Mouse (Mus musculus): ENCODE data around the gene Ctxn1. TPM values are rescaled to one million over a fixed set of nuclear protein-coding genes. Genes with fewer than 3 reads are reported as not detected.
"Not testable (repeated sequence)": the region's sequence is repeated elsewhere in the genome, so short reads cannot be mapped to it uniquely, and the experiment has no call there.

Ctxn1 gene
- polyA plus RNA-seq, 1 experiment from 2014 or later, result 49.3 TPM

DNA sequence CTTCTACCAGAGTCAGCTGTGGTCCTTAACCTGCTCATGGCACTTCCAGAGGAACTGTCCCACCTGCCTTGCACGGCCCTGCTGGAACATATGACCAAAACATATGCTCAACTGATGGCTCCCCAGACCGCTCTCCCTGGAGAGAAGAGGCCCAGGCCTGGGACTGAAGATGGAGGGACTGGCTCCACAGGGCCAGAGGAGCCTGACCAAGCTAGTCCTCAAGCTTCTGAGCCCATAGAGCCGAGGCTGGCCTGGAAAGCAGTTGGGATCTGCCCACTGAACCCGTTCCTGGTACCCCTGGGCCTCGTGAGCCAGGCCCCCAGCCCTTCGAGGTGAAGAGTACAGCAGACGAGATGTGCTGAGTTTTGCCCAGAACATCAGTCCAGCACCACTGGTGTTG is 3.6 kb downstream of the Ctxn1 start:
- not testable (repeated sequence) for H3K4me2 ChIP-seq (ENCODE audit: low read depth, low read length); H3K4me3 ChIP-seq (ENCODE audit: low read depth, low read length); H3K27me3 ChIP-seq (replicated peaks; ENCODE audit: control insufficient read depth, insufficient read depth, low read length); ATAC-seq (ENCODE audit: low read depth); H3K9ac ChIP-seq (ENCODE audit: low read depth, low read length); DNase-seq (ENCODE audit: low spot score); H3K27ac ChIP-seq (replicated peaks; ENCODE audit: low read depth, low read length); H3K9me3 ChIP-seq (ENCODE audit: control insufficient read depth, low read length)
- Histone ChIP-seq H3K4me1 (ENCODE audit: control insufficient read depth, insufficient read depth, low read length) (peaks cover 18% of the 10 kb centered on the region), H3K36me3 (ENCODE audit: control insufficient read depth, insufficient read depth, low read length) (peaks cover 42% of the 10 kb centered on the region)
- 90% methylated on average over 7 of the region's 7 CpGs for WGBS

GRCm38 (mm10) chr8:4254001-4254400 is 5.1 kb downstream of the Ctxn1 start:
- H3K27ac ChIP-seq (replicated peaks; ENCODE audit: low read depth, low read length), result peak overlapping the region; percentile 90
- peak overlapping the region; percentile 77 for H3K4me3 ChIP-seq (ENCODE audit: low read depth, low read length)
- peaks cover 15% of the 10 kb centered on the region for H3K4me1 ChIP-seq (ENCODE audit: control insufficient read depth, insufficient read depth, low read length)
- DNase-seq (ENCODE audit: low spot score) (peak; percentile 80), ATAC-seq (ENCODE audit: low read depth) (no peak)
- 57% methylated on average over 6 of the region's 6 CpGs for whole genome bisulfite sequencing
- H3K4me2 ChIP-seq (ENCODE audit: low read depth, low read length), result peak overlapping the region; percentile 80
- H3K9me3 ChIP-seq (ENCODE audit: control insufficient read depth, low read length), result no peaks in the 10 kb centered on the region
- H3K9ac ChIP-seq (ENCODE audit: low read depth, low read length), result peak overlapping the region; percentile 86
- H3K36me3 ChIP-seq (ENCODE audit: control insufficient read depth, insufficient read depth, low read length), result peaks cover 38% of the 10 kb centered on the region
- H3K27me3 ChIP-seq (replicated peaks; ENCODE audit: control insufficient read depth, insufficient read depth, low read length), result no peaks in the 10 kb centered on the region

DNA sequence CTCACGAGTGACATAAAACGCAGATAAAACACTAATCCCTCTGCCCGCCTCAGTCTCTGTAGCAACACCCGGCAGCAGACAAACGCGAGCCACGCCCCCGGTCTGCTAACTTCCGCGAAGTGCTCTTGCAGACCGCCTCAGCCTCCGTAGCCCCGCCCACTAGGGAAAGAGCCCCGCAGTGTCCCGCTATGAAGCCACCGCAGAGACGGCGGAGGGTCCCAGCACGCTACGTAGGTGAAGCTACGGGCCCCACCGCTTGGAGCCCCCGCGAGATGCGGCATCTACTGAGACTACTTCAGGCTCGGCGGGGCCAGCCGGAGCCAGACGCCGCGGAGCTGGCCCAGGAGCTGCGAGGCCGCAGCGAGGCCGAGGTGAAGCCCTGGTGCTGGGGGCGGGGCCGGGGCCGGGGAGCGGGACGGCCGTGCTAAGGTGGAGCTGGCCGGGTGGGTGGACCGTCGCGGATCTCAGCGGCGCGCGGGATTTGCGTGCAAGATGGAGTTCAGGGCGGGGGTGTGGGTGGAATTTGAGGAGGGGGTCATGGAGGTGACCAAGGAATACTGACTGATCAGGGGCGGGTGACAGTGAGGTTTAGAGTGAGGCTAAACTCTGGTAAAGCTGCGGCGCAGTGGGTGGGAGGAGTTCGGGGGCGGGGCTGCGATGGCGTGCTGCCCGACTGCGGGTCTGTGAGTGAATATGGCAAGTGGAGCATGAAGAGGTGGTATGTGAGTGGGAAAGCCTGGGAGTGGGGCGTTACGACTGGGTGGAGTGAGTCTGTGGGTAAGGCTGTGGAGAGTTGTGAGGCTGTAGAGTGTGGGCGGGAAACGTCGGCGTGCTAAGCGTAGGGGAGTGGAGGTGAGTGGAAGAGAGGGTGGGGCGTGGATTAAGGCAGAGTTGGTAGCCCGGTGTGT is 5.9 kb downstream of the Ctxn1 start, which contains the start of gene Snapc2:
TSS of gene Snapc2 (plus strand) at position 147 of the 908 bp plus-strand sequence.
- Histone ChIP-seq H3K4me1 (ENCODE audit: control insufficient read depth, insufficient read depth, low read length) (peaks cover 18% of the 10 kb centered on the region), H3K4me2 (ENCODE audit: low read depth, low read length) (peak within 1 kb of the TSS; percentile 80), H3K9me3 (ENCODE audit: control insufficient read depth, low read length) (no peaks in the 10 kb centered on the region), H3K27me3 (replicated peaks; ENCODE audit: control insufficient read depth, insufficient read depth, low read length) (no peaks in the 10 kb centered on the region), H3K36me3 (ENCODE audit: control insufficient read depth, insufficient read depth, low read length) (peaks cover 46% of the 10 kb centered on the region), H3K27ac (replicated peaks; ENCODE audit: low read depth, low read length) (peak within 1 kb of the TSS; percentile 90), H3K4me3 (ENCODE audit: low read depth, low read length) (peak within 1 kb of the TSS; percentile 77), H3K9ac (ENCODE audit: low read depth, low read length) (peak within 1 kb of the TSS; percentile 86)
- WGBS, result under 1% methylated on average over 42 of the region's 69 CpGs
- DNase-seq (ENCODE audit: low spot score) (peak; percentile 98), ATAC-seq (ENCODE audit: low read depth) (peak; percentile 91)

DNA sequence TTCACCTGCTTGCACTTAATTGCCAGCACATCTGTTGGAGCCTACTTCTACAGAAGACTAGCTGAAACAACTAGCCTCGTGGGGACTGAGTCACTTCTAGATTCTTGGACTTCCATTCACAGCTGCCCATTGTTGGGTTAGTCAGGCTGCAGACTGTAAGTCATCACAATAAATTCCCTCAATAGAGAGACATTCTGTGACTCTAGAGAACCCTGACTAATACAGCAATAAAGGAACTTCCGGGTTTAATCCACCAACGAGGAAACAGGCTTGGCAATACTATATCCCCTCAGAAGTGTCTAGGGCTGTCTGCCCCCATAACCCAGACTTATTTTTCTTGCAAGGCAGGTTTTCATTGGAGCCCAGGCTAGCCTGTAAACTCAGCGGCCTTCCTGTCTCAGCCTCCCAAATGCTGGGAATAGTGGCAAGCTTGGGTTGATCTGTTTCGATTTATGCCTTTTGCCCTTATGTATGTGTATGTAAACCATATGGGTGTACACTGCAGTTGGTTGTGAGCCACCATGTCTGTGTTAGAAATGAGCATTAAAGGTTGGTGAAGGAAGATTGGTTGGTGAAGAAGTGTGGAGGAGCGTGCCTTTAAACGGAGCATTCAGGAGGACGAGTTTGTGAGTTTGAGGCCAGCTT is 6.8 kb downstream of the Ctxn1 start:
- Histone ChIP-seq H3K9ac (ENCODE audit: low read depth, low read length) (peak overlapping the region; percentile 86), H3K4me1 (ENCODE audit: control insufficient read depth, insufficient read depth, low read length) (peaks cover 18% of the 10 kb centered on the region), H3K4me3 (ENCODE audit: low read depth, low read length) (peak overlapping the region; percentile 77), H3K36me3 (ENCODE audit: control insufficient read depth, insufficient read depth, low read length) (peaks cover 54% of the 10 kb centered on the region), H3K27ac (replicated peaks; ENCODE audit: low read depth, low read length) (peak overlapping the region; percentile 90; the same call in 1 of the 2 replicates), H3K27me3 (replicated peaks; ENCODE audit: control insufficient read depth, insufficient read depth, low read length) (no peaks in the 10 kb centered on the region), H3K4me2 (ENCODE audit: low read depth, low read length) (peak overlapping the region; percentile 80), H3K9me3 (ENCODE audit: control insufficient read depth, low read length) (no peaks in the 10 kb centered on the region)
- 48% methylated on average over 8 of the region's 8 CpGs for WGBS
- DNase-seq (ENCODE audit: low spot score) (no peak), ATAC-seq (ENCODE audit: low read depth) (no peak)

DNA sequence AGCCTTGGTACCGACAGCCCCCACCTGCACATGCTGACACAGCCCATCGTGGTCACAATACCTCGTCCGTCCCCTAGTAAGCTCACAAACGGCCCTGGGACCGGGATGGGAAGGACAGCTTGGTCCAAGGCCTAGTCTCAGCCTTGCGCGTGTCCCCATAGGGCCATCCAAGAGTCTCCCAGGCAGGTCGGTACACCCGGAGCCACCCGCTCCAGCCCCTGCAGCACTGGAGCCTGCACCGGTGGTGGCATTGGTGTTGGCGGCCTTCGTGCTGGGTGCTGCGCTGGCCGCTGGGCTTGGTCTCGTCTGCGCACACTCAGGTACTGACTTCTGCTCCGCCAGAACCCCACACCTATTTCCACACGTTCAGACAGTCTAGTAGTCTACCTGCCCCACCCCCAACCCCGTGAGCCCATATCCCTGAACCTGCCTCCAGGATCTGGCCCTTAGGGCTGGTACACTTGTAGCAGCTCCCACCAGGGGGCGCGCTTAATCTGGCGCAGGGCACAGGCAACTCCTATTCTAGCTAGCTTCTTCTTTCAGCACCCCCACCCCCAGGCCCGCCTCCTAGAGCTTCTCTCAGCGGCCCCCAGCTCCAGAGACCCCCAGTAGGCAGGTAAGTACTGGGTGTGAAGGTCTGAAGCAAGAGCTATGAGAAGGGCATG is 8.6 kb downstream of the Ctxn1 start:
- Histone ChIP-seq H3K4me2 (ENCODE audit: low read depth, low read length) (no peak overlapping the region), H3K9ac (ENCODE audit: low read depth, low read length) (no peak overlapping the region), H3K9me3 (ENCODE audit: control insufficient read depth, low read length) (no peaks in the 10 kb centered on the region), H3K4me1 (ENCODE audit: control insufficient read depth, insufficient read depth, low read length) (peaks cover 15% of the 10 kb centered on the region), H3K27ac (replicated peaks; ENCODE audit: low read depth, low read length) (no peak overlapping the region), H3K4me3 (ENCODE audit: low read depth, low read length) (no peak overlapping the region), H3K27me3 (replicated peaks; ENCODE audit: control insufficient read depth, insufficient read depth, low read length) (no peaks in the 10 kb centered on the region), H3K36me3 (ENCODE audit: control insufficient read depth, insufficient read depth, low read length) (peaks cover 53% of the 10 kb centered on the region)
- no peak for ATAC-seq (ENCODE audit: low read depth)
- WGBS, result 29% methylated on average over 24 of the region's 26 CpGs
- peak; percentile 79 for DNase-seq (ENCODE audit: low spot score)

GRCm38 (mm10) chr8:4249213-4249612 is 9.9 kb downstream of the Ctxn1 start:
- Histone ChIP-seq H3K36me3 (ENCODE audit: control insufficient read depth, insufficient read depth, low read length) (peaks cover 53% of the 10 kb centered on the region), H3K9ac (ENCODE audit: low read depth, low read length) (peak overlapping the region; percentile 46), H3K4me3 (ENCODE audit: low read depth, low read length) (no peak overlapping the region), H3K9me3 (ENCODE audit: control insufficient read depth, low read length) (no peaks in the 10 kb centered on the region), H3K4me1 (ENCODE audit: control insufficient read depth, insufficient read depth, low read length) (peaks cover 15% of the 10 kb centered on the region), H3K27ac (replicated peaks; ENCODE audit: low read depth, low read length) (no peak overlapping the region), H3K4me2 (ENCODE audit: low read depth, low read length) (no peak overlapping the region), H3K27me3 (replicated peaks; ENCODE audit: control insufficient read depth, insufficient read depth, low read length) (no peaks in the 10 kb centered on the region)
- DNase-seq (ENCODE audit: low spot score), result peak; percentile 31
- WGBS, result 7% methylated on average over 23 of the region's 29 CpGs
- no peak for ATAC-seq (ENCODE audit: low read depth)

- H3K9ac ChIP-seq (ENCODE audit: low read depth, low read length), result peak within 1 kb of the TSS; percentile 46
- H3K4me2 ChIP-seq (ENCODE audit: low read depth, low read length), result no peak within 1 kb of the TSS
- H3K36me3 ChIP-seq (ENCODE audit: control insufficient read depth, insufficient read depth, low read length), result peaks cover 64% of the 10 kb centered on the region
- no peak within 1 kb of the TSS for H3K4me3 ChIP-seq (ENCODE audit: low read depth, low read length)
- 82% methylated on average over 15 of the region's 15 CpGs for WGBS
- H3K27ac ChIP-seq (replicated peaks; ENCODE audit: low read depth, low read length), result no peak within 1 kb of the TSS
- DNase-seq (ENCODE audit: low spot score) (no peak), ATAC-seq (ENCODE audit: low read depth) (no peak)
- H3K9me3 ChIP-seq (ENCODE audit: control insufficient read depth, low read length), result no peaks in the 10 kb centered on the region
- peaks cover 10% of the 10 kb centered on the region for H3K4me1 ChIP-seq (ENCODE audit: control insufficient read depth, insufficient read depth, low read length)
- no peaks in the 10 kb centered on the region for H3K27me3 ChIP-seq (replicated peaks; ENCODE audit: control insufficient read depth, insufficient read depth, low read length)
Measured at GRCm38 (mm10) chr8:4247951-4248540, 11.0 kb downstream of the Ctxn1 start, which contains the start of gene Tgfbr3l. Gene Tgfbr3l (plus strand): TSS chr8:4248214.

DNA sequence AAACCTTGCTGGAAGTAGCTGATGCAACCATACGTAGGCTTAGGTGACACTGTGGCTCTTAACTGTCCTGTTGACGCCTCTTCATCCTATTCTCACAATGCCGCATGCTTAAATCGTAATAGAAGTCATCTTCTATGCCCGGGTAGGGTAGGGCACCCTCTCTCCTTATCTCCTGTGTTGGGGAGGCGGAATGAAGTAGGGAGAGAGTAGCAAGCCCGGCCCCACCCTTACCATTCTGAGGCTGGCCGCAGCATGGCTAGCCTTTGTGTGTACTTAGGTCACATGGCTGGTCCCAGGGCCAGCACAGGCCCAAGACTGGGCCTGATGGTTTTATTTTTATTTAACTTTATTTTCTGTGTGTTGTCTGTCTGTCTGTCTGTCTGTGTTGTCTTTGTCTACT is 11.8 kb downstream of the Ctxn1 start:
- Histone ChIP-seq H3K9me3 (ENCODE audit: control insufficient read depth, low read length) (no peaks in the 10 kb centered on the region), H3K27me3 (replicated peaks; ENCODE audit: control insufficient read depth, insufficient read depth, low read length) (no peaks in the 10 kb centered on the region), H3K9ac (ENCODE audit: low read depth, low read length) (no peak overlapping the region), H3K4me1 (ENCODE audit: control insufficient read depth, insufficient read depth, low read length) (peaks cover 5% of the 10 kb centered on the region), H3K27ac (replicated peaks; ENCODE audit: low read depth, low read length) (no peak overlapping the region), H3K36me3 (ENCODE audit: control insufficient read depth, insufficient read depth, low read length) (peaks cover 70% of the 10 kb centered on the region), H3K4me2 (ENCODE audit: low read depth, low read length) (no peak overlapping the region), H3K4me3 (ENCODE audit: low read depth, low read length) (no peak overlapping the region)
- 92% methylated on average over 8 of the region's 8 CpGs for WGBS
- DNase-seq (ENCODE audit: low spot score) (no peak), ATAC-seq (ENCODE audit: low read depth) (no peak)
